Mouse (Mus musculus) heart, adult 2 months (tissue): Measurements from ENCODE around the gene Prdm11. TPM values are rescaled to one million over a fixed set of nuclear protein-coding genes. Genes with fewer than 3 reads are reported as not detected.

Experiments
- DNase-seq, 2 experiments: peaks; one replicate each; pipeline ENCODE4 v3.0.0; 2021
- H3K27ac ChIP-seq: fragments of 200-600 bp; 2 replicates; pipeline ENCODE4 v1.8.1; 2022
- H3K27me3 ChIP-seq: fragments of 200-500 bp; 2 replicates; pipeline ENCODE4 v1.6.1; 2012; ENCODE audit warnings: mild to moderate bottlenecking, low read length, inconsistent platforms, mixed read lengths; ENCODE audit not compliant: control insufficient read depth, insufficient read depth
- H3K36me3 ChIP-seq: fragments of 200-500 bp; 2 replicates; pipeline ENCODE4 v1.6.1; 2012; ENCODE audit warnings: low read length, inconsistent platforms; ENCODE audit not compliant: control insufficient read depth, insufficient read depth
- H3K4me1 ChIP-seq: fragments of 200-500 bp; 2 replicates; pipeline ENCODE4 v1.6.1; 2011; ENCODE audit warnings: low read length; ENCODE audit not compliant: control insufficient read depth, insufficient read depth
- H3K4me3 ChIP-seq: fragments of 200-600 bp; 2 replicates; pipeline ENCODE4 v1.8.1; 2022
- H3K79me2 ChIP-seq: fragments of 200-500 bp; replicated peaks from 2 replicates; pipeline ENCODE4 v1.6.1; 2012; ENCODE audit warnings: mild to moderate bottlenecking, inconsistent platforms, low read length, moderate library complexity, mixed read lengths; ENCODE audit not compliant: control insufficient read depth, insufficient read depth
- H3K9ac ChIP-seq: fragments of 200-500 bp; 2 replicates; pipeline ENCODE4 v1.6.1; 2012; ENCODE audit warnings: low read depth, mild to moderate bottlenecking, control low read depth, inconsistent platforms, low read length, mixed read lengths
- CTCF ChIP-seq: fragments of 200-600 bp; IDR thresholded peaks from 2 replicates; pipeline ENCODE4 v1.8.1; 2022; ENCODE audit warnings: antibody characterized with exemption, mild to moderate bottlenecking, moderate library complexity
- EP300 ChIP-seq: fragments of 200-500 bp; IDR thresholded peaks from 2 replicates; pipeline ENCODE4 v1.6.1; 2011; ENCODE audit warnings: low read depth, low read length, control low read depth; ENCODE audit not compliant: insufficient read depth
- POLR2A ChIP-seq: fragments of 200-500 bp; IDR thresholded peaks from 2 replicates; pipeline ENCODE4 v1.6.1; 2011; ENCODE audit warnings: mild to moderate bottlenecking, low read depth, low read length, control low read depth; ENCODE audit not compliant: insufficient read depth
- WGBS: fragments of 180-500 bp; shearing (Covaris S2); methylation state at CpG from one replicate; pipeline ENCODE4 v1.1.7; 2018; 5-methylcytosine and 5-hydroxymethylcytosine counted together
- intact Hi-C: fragments of 180-260 bp; cut with DNase I; formaldehyde crosslinking; loops from one replicate; pipeline ENCODE4 v1.15.1; 2025
- polyA plus RNA-seq: library from polyadenylated mRNA; depleted of rRNA; stranded (reverse); fragments of >200 nt; gene quantifications from 2 replicates; pipeline ENCODE4 v1.2.3, GENCODE M21; 2012
- total RNA-seq, 2 experiments: library from RNA; stranded (reverse); gene quantifications; 2 replicates each; pipeline ENCODE4 v1.2.3; 2021

The Prdm11 gene
- total and polyA plus RNA-seq, 3 experiments, result 4.4 to 9.5 (median 7.9) TPM

DNA sequence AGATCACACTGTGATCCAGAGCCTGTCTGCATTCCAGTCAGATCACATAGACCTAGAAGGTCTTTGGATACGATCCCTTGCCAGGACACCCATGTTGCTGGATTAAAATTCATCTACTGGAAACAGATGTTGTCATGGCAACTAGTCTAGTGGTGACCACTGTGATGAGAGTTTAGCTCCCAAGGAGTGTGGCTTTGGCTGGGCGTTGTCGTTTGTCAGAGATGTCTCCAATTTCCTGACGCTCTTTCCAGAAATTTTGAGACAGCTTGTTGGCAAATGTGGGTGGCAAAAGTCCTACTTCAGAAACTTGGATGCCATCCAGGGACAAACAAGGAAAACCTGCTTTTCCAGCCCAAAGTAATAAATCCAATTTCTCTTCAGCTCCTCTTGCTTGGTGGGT, 87.3 kb downstream of the Prdm11 start:
- no peaks in the 10 kb centered on the region for H3K4me1 ChIP-seq
- DNase-seq, result no peak
- no peaks in the 10 kb centered on the region for H3K36me3 ChIP-seq
- 65% methylated on average over 4 of the region's 4 CpGs for WGBS
- no peaks in the 10 kb centered on the region; the same call in 1 of the 2 replicates for H3K27me3 ChIP-seq
- TF ChIP-seq CTCF, result no peak
- TF ChIP-seq EP300, result no peak
- TF ChIP-seq POLR2A, result no peak
- H3K27ac ChIP-seq, result no peak overlapping the region
- H3K79me2 ChIP-seq, result no peaks in the 10 kb centered on the region
- H3K9ac ChIP-seq, result no peak overlapping the region
- no peak overlapping the region for H3K4me3 ChIP-seq
- intact Hi-C loops, result loop anchor here (10.0 kb wide), 1 partner anchor 66 kb away; no protein-coding TSS in a partner anchor

DNA sequence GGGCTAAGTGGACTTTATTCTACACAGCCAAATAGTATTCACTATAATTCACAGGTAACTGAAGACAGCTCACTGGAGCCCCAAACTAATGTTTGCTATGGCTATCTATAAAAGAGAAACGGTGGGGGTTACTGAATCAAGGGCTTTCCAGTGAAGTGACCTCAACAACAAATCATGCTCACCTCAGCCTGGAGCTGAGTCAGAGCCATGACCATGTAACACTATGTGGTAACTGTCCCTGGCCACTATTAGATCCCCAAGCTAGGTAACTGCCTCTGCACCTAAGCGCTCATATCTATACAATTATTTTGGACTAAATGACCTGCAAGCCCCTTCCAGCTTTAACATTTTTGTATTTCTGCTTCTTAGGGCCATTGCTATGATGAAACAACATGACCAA, 89.0 kb downstream of the Prdm11 start:
- Histone ChIP-seq H3K36me3 (no peaks in the 10 kb centered on the region), H3K9ac (no peak overlapping the region), H3K27me3 (no peaks in the 10 kb centered on the region; the same call in 1 of the 2 replicates), H3K27ac (no peak overlapping the region), H3K79me2 (no peaks in the 10 kb centered on the region), H3K4me1 (no peaks in the 10 kb centered on the region), H3K4me3 (no peak overlapping the region)
- intact Hi-C loops, result loop anchor here (10.0 kb wide), 1 partner anchor 68 kb away; no protein-coding TSS in a partner anchor
- TF ChIP-seq POLR2A (no peak), EP300 (no peak), CTCF (no peak)
- no peak for DNase-seq
- WGBS, result 75% methylated on average over 2 of the region's 2 CpGs

DNA sequence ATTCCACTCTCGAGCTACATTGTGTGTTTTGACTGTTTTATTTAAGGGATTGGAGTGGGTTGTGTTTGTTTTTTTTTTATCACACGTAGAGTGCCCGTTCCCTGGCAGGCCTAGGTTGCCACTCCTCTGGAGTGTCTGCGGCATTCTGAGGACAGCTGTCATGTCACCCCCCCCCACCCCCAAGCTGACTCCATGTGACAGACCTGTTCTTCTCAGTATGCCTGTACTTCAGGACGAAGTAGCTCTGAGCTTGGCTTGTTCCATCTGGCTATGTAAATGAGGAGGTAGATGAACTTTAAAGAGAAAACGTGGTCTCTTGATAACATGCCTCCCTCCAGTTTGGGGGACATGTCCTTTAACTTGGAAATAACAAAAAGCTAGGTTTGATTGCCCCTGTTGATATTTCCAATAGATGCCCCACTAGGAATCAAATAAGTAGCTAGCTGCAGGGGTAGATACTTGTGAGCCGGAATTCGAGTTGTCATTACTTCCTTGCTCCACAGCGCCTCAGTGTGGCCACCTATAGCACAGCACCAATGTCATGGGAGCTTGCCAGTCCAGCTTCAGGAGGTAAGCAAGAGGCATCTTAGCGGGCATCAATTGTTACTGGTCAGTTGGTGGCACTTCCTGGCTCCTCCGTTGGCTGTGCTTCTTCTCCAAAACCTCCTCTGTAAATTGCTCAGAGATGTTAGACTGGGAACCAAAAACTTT, 91.4 kb downstream of the Prdm11 start:
- WGBS, result 39% methylated on average over 11 of the region's 11 CpGs
- TF ChIP-seq CTCF (peak; percentile 87), EP300 (no peak)

DNA sequence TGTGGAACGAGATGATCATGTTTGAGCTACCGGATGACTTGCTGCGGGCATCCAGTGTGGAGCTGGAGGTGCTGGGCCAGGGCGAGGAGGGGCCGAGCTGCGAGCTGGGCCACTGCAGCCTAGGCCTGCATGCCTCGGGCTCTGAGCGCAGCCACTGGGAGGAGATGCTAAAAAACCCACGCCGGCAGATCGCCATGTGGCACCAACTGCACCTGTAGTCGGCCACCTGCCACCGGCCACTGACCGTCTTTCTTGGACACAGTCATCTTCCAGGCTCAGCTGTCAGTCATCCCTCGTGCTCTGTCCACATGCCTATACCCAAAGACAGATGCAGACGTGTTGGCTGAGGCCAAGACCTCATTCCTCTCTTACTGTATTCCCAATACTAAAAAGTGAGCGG, 92.5 kb downstream of the Prdm11 start:
- H3K36me3 ChIP-seq, result no peaks in the 10 kb centered on the region
- DNase-seq, result no peak
- H3K9ac ChIP-seq, result no peak overlapping the region
- 94% methylated on average over 17 of the region's 17 CpGs for whole genome bisulfite sequencing
- H3K79me2 ChIP-seq, result no peaks in the 10 kb centered on the region
- H3K27me3 ChIP-seq, result no peaks in the 10 kb centered on the region; the same call in 1 of the 2 replicates
- H3K4me3 ChIP-seq, result no peak overlapping the region
- H3K4me1 ChIP-seq, result no peaks in the 10 kb centered on the region
- no peak overlapping the region for H3K27ac ChIP-seq
- no peak for TF ChIP-seq CTCF
- no peak for TF ChIP-seq POLR2A
- TF ChIP-seq EP300, result no peak
- intact Hi-C loops, result loop anchor here (10.0 kb wide), 1 partner anchor 71 kb away; no protein-coding TSS in a partner anchor

More for the DNA sequence above, 91.4 kb downstream of the Prdm11 start:
- Histone ChIP-seq H3K36me3 (no peaks in the 10 kb centered on the region), H3K27ac (no peak overlapping the region), H3K9ac (no peak overlapping the region), H3K4me3 (no peak overlapping the region), H3K79me2 (no peaks in the 10 kb centered on the region), H3K4me1 (no peaks in the 10 kb centered on the region), H3K27me3 (no peaks in the 10 kb centered on the region; the same call in 1 of the 2 replicates)
- intact Hi-C loops, result loop anchor here (2.0 to 10.0 kb wide), 2 partner anchors 44 to 70 kb away; no protein-coding TSS in a partner anchor
- DNase-seq, result peak; percentile 55 to 73

DNA sequence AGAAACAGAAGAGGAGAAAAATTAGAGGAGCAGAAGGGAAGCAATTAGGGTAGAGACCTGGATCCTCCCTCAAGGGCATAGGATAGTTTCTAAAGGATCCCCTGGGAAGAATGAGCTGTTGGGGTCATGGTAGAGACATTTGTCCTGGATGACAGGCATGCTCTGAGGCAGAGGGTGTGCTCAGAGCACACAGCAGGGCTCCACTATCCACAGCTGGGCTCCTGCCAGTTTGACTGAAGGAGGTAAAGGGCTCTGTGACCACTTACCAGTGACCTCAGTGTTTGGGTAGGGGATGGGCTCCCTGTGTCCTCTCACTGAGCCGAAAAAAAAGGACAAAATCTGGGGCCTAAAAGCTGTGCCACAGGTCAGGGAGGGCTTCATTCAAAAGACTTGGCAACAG, 96.4 kb downstream of the Prdm11 start:
- H3K79me2 ChIP-seq, result no peaks in the 10 kb centered on the region
- no peak overlapping the region for H3K27ac ChIP-seq
- no peaks in the 10 kb centered on the region for H3K36me3 ChIP-seq
- H3K4me3 ChIP-seq, result no peak overlapping the region
- intact Hi-C loops, result loop anchor here (2.0 kb wide), 1 partner anchor 15 kb away; no protein-coding TSS in a partner anchor
- H3K9ac ChIP-seq, result no peak overlapping the region
- no peak for DNase-seq
- 41% methylated on average over 1 of the region's 1 CpGs for WGBS
- TF ChIP-seq EP300 (no peak), CTCF (no peak), POLR2A (no peak)
- no peaks in the 10 kb centered on the region for H3K4me1 ChIP-seq
- H3K27me3 ChIP-seq, result no peaks in the 10 kb centered on the region

DNA sequence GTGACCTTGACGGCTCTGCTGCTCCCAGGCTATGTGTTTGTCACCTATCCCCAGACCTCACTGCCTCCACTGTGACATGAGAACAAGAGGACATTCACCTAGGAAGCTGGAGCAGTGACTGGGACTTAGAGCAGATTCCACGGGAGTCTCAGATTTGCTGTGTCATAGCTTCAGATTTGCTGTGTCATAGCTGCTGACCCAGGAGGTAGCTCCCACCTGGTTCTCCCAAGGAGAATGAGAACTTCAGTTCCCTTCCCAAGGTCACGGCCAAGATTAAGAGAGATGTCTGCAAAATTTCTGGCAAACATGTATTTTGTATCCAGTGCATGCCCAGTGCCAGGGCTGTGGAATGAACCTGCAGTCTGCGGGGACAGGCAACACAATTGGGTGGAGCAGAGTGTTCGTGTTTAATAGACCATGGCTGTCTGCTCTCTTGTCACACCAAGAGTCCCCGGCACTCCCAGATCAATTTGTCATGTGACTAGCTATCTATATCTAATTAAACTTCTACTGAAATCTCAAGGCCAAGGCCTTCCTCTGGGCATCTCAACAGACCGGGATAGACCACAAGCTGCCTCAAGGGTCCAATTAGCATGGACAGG, 97.2 kb downstream of the Prdm11 start:
- Histone ChIP-seq H3K4me3 (no peak overlapping the region), H3K9ac (no peak overlapping the region), H3K36me3 (no peaks in the 10 kb centered on the region), H3K79me2 (no peaks in the 10 kb centered on the region), H3K27me3 (no peaks in the 10 kb centered on the region), H3K27ac (no peak overlapping the region), H3K4me1 (no peaks in the 10 kb centered on the region)
- intact Hi-C loops, result loop anchor here (2.0 kb wide), 1 partner anchor 14 kb away; no protein-coding TSS in a partner anchor
- TF ChIP-seq POLR2A, result no peak
- TF ChIP-seq EP300, result no peak
- no peak for TF ChIP-seq CTCF
- DNase-seq, result no peak
- WGBS, result 72% methylated on average over 7 of the region's 7 CpGs
